Mouse (Mus musculus): ENCODE measurements around the gene Zdhhc22. TPM values are rescaled to one million over a fixed set of nuclear protein-coding genes. Genes with fewer than 3 reads are reported as not detected.

The Zdhhc22 gene
- total and polyA plus RNA-seq, 2 experiments from 2014 or later: not detected

GRCm38 (mm10) chr12:86943421-86943820, 46.8 kb downstream of the Zdhhc22 start:
- ATAC-seq (ENCODE audit: insufficient read depth, low read depth) (no peak), DNase-seq (ENCODE audit: low spot score) (no peak)
- Histone ChIP-seq H3K27ac (ENCODE audit: low read depth) (no peak overlapping the region), H3K9me3 (replicated peaks; ENCODE audit: control insufficient read depth, low read length) (no peaks in the 10 kb centered on the region), H3K27me3 (ENCODE audit: control insufficient read depth, insufficient read depth, low read length) (no peaks in the 10 kb centered on the region), H3K9ac (replicated peaks; ENCODE audit: low read depth, low read length) (no peak overlapping the region), H3K36me3 (replicated peaks; ENCODE audit: control insufficient read depth, insufficient read depth, low read length) (no peaks in the 10 kb centered on the region), H3K4me1 (ENCODE audit: control insufficient read depth, insufficient read depth) (peaks cover 25% of the 10 kb centered on the region), H3K4me2 (ENCODE audit: low read depth, low read length) (no peak overlapping the region), H3K4me3 (ENCODE audit: low read depth, low read length) (no peak overlapping the region)
- TF ChIP-seq EP300 (IDR thresholded peaks at IDR 0.05; ENCODE audit: low read depth): no peak
- no peak for TF ChIP-seq CTCF (IDR thresholded peaks at IDR 0.05; ENCODE audit: low read depth)
- WGBS: 90% methylated on average over 8 of the region's 8 CpGs

- Histone ChIP-seq H3K4me1 (ENCODE audit: control insufficient read depth, insufficient read depth) (peaks cover 16% of the 10 kb centered on the region; the same call in 1 of the 2 replicates), H3K27me3 (ENCODE audit: control insufficient read depth, insufficient read depth, low read length) (no peaks in the 10 kb centered on the region), H3K36me3 (replicated peaks; ENCODE audit: control insufficient read depth, insufficient read depth, low read length) (no peaks in the 10 kb centered on the region), H3K9me3 (replicated peaks; ENCODE audit: control insufficient read depth, low read length) (no peaks in the 10 kb centered on the region), H3K9ac (replicated peaks; ENCODE audit: low read depth, low read length) (no peak overlapping the region), H3K27ac (ENCODE audit: low read depth) (no peak overlapping the region), H3K4me2 (ENCODE audit: low read depth, low read length) (no peak overlapping the region), H3K4me3 (ENCODE audit: low read depth, low read length) (no peak overlapping the region)
- DNase-seq (ENCODE audit: low spot score) (peak; percentile 78), ATAC-seq (ENCODE audit: insufficient read depth, low read depth) (no peak)
- TF ChIP-seq CTCF (IDR thresholded peaks at IDR 0.05; ENCODE audit: low read depth) (no peak), EP300 (IDR thresholded peaks at IDR 0.05; ENCODE audit: low read depth) (no peak)
- 47% methylated on average over 5 of the region's 5 CpGs for WGBS
Observed at GRCm38 (mm10) chr12:86941734-86942486, 48.3 kb downstream of the Zdhhc22 start.

- ATAC-seq (ENCODE audit: insufficient read depth, low read depth): no peak
- Histone ChIP-seq H3K4me3 (ENCODE audit: low read depth, low read length) (no peak overlapping the region), H3K36me3 (replicated peaks; ENCODE audit: control insufficient read depth, insufficient read depth, low read length) (no peaks in the 10 kb centered on the region), H3K9me3 (replicated peaks; ENCODE audit: control insufficient read depth, low read length) (no peaks in the 10 kb centered on the region), H3K4me1 (ENCODE audit: control insufficient read depth, insufficient read depth) (peaks cover 18% of the 10 kb centered on the region; the same call in 1 of the 2 replicates), H3K4me2 (ENCODE audit: low read depth, low read length) (no peak overlapping the region), H3K27ac (ENCODE audit: low read depth) (peak overlapping the region; percentile 33; the same call in 1 of the 2 replicates), H3K27me3 (ENCODE audit: control insufficient read depth, insufficient read depth, low read length) (no peaks in the 10 kb centered on the region), H3K9ac (replicated peaks; ENCODE audit: low read depth, low read length) (no peak overlapping the region)
- 30% methylated on average over 11 of the region's 11 CpGs for WGBS
- TF ChIP-seq CTCF (IDR thresholded peaks at IDR 0.05; ENCODE audit: low read depth) (no peak), EP300 (IDR thresholded peaks at IDR 0.05; ENCODE audit: low read depth) (no peak)
- DNase-seq (ENCODE audit: low spot score): no peak
Observed at GRCm38 (mm10) chr12:86941173-86941572, 49.1 kb downstream of the Zdhhc22 start.

GRCm38 (mm10) chr12:86938571-86938970, 51.7 kb downstream of the Zdhhc22 start:
- Histone ChIP-seq H3K4me2 (ENCODE audit: low read depth, low read length) (no peak overlapping the region), H3K27ac (ENCODE audit: low read depth) (no peak overlapping the region), H3K9ac (replicated peaks; ENCODE audit: low read depth, low read length) (no peak overlapping the region), H3K27me3 (ENCODE audit: control insufficient read depth, insufficient read depth, low read length) (no peaks in the 10 kb centered on the region), H3K4me1 (ENCODE audit: control insufficient read depth, insufficient read depth) (peaks cover 13% of the 10 kb centered on the region; the same call in 1 of the 2 replicates), H3K4me3 (ENCODE audit: low read depth, low read length) (no peak overlapping the region), H3K36me3 (replicated peaks; ENCODE audit: control insufficient read depth, insufficient read depth, low read length) (no peaks in the 10 kb centered on the region), H3K9me3 (replicated peaks; ENCODE audit: control insufficient read depth, low read length) (no peaks in the 10 kb centered on the region)
- TF ChIP-seq CTCF (IDR thresholded peaks at IDR 0.05; ENCODE audit: low read depth): no peak
- no peak for DNase-seq (ENCODE audit: low spot score)
- no peak for ATAC-seq (ENCODE audit: insufficient read depth, low read depth)
- WGBS: 60% methylated on average over 9 of the region's 9 CpGs

GRCm38 (mm10) chr12:86936587-86937343, 53.5 kb downstream of the Zdhhc22 start:
- H3K9ac ChIP-seq (replicated peaks; ENCODE audit: low read depth, low read length): no peak overlapping the region
- H3K27ac ChIP-seq (ENCODE audit: low read depth): no peak overlapping the region; the same call in 1 of the 2 replicates
- no peak overlapping the region for H3K4me2 ChIP-seq (ENCODE audit: low read depth, low read length)
- H3K4me3 ChIP-seq (ENCODE audit: low read depth, low read length): no peak overlapping the region
- no peaks in the 10 kb centered on the region for H3K9me3 ChIP-seq (replicated peaks; ENCODE audit: control insufficient read depth, low read length)
- H3K36me3 ChIP-seq (replicated peaks; ENCODE audit: control insufficient read depth, insufficient read depth, low read length): no peaks in the 10 kb centered on the region
- 56% methylated on average over 11 of the region's 11 CpGs for WGBS
- H3K4me1 ChIP-seq (ENCODE audit: control insufficient read depth, insufficient read depth): peaks cover 19% of the 10 kb centered on the region; the same call in 1 of the 2 replicates
- H3K27me3 ChIP-seq (ENCODE audit: control insufficient read depth, insufficient read depth, low read length): no peaks in the 10 kb centered on the region
- no peak for ATAC-seq (ENCODE audit: insufficient read depth, low read depth)
- TF ChIP-seq CTCF (IDR thresholded peaks at IDR 0.05; ENCODE audit: low read depth) (no peak), EP300 (IDR thresholded peaks at IDR 0.05; ENCODE audit: low read depth) (no peak)
- DNase-seq (ENCODE audit: low spot score): no peak

Data from heart, postnatal 0 days (tissue).